Mouse (Mus musculus) liver, embryonic 13.5 days (tissue): ENCODE measurements around the gene Fuca1. TPM values are rescaled to one million over a fixed set of nuclear protein-coding genes. Genes with fewer than 3 reads are reported as not detected.

Experiments used
- ATAC-seq: fragments of 200-750 bp; cut with Nextera tagmentation; 2 replicates; pipeline ENCODE4 v1.8.0; 2017; ENCODE audit warnings: low read depth, mild to moderate bottlenecking, moderate number of reproducible peaks, moderate library complexity
- DNase-seq: peaks from one replicate; pipeline ENCODE4 v3.0.0; 2022
- H3K27ac ChIP-seq: fragments of 300-500 bp; sonication (generic); 2 replicates; pipeline ENCODE4 v1.5.1; 2015; ENCODE audit warnings: moderate library complexity, mild to moderate bottlenecking, inconsistent platforms
- H3K27me3 ChIP-seq: fragments of 300-500 bp; sonication (generic); 2 replicates; pipeline ENCODE4 v1.6.1; 2015; ENCODE audit warnings: mild to moderate bottlenecking, inconsistent platforms
- H3K36me3 ChIP-seq: fragments of 300-500 bp; sonication (generic); 2 replicates; pipeline ENCODE4 v1.6.1; 2015; ENCODE audit warnings: mild to moderate bottlenecking, inconsistent platforms
- H3K4me1 ChIP-seq: fragments of 300-500 bp; sonication (generic); replicated peaks from 2 replicates; pipeline ENCODE4 v1.6.1; 2015; ENCODE audit warnings: inconsistent platforms
- H3K4me2 ChIP-seq: fragments of 300-500 bp; sonication (generic); 2 replicates; pipeline ENCODE4 v1.6.1; 2015; ENCODE audit warnings: inconsistent platforms, mild to moderate bottlenecking, moderate library complexity
- H3K4me3 ChIP-seq: fragments of 300-500 bp; sonication (generic); replicated peaks from 2 replicates; pipeline ENCODE4 v1.5.1; 2015; ENCODE audit warnings: mild to moderate bottlenecking, inconsistent platforms
- H3K9ac ChIP-seq: fragments of 300-500 bp; sonication (generic); 2 replicates; pipeline ENCODE4 v1.6.1; 2015; ENCODE audit warnings: mild to moderate bottlenecking, inconsistent platforms
- H3K9me3 ChIP-seq: fragments of 300-500 bp; sonication (generic); replicated peaks from 2 replicates; pipeline ENCODE4 v1.6.1; 2016; ENCODE audit warnings: inconsistent platforms
- WGBS: fragments of 180-500 bp; shearing (Covaris S2); methylation state at CpG from one replicate; pipeline ENCODE4 v1.1.7; 2015; ENCODE audit not compliant: insufficient replicate concordance; 5-methylcytosine and 5-hydroxymethylcytosine counted together
- polyA plus RNA-seq: library from polyadenylated mRNA; unstranded; fragments of >200 nt; fragmentation: Nextera tagmentation; extraction: Ambion mirVana; gene quantifications from 2 replicates; pipeline ENCODE4 v1.2.1, GENCODE M21; 2015

Fuca1 gene
- 18.1 and 21.4 TPM in 2 replicates for polyA plus RNA-seq

DNA sequence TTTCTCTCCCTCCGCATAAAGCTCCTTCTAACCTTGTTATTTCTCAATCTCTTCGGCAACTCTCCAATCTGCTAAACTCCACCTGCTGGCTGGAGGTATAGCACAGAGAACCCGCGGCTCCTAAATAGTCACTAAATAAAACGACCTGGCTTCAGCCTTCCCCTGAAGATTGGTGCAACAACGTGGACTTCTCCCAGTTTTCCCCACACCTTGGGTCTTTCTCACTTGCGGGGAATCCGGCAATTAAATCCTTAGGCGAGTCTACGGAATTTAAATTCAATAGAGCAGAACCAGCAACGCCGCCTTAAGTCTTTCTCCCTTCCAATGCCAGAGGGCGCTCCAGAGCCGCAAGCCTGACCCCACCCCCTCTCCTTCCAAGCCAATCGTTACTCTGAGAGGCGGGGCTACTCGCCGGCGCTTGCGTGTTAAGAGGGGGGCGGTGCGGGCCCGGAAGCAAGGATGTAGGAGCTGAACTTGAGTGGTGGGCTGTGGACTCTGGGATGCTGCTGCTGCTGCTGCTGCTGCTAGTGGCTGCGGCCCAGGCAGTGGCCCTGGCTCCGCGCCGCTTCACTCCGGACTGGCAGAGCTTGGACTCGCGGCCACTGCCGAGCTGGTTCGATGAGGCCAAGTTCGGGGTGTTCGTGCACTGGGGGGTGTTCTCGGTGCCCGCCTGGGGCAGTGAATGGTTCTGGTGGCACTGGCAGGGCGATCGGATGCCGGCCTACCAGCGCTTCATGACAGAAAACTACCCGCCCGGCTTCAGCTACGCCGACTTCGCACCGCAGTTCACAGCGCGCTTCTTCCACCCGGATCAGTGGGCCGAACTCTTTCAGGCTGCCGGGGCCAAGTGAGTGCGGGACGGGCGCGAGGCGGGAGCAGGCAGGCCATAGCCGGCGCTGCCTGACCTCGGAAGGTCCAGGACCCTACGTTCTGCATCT is at the start of gene Fuca1:
TSS of gene Fuca1 (plus strand) at position 432 of the 938 bp plus-strand sequence.
- H3K4me3 ChIP-seq = peak within 1 kb of the TSS; percentile 85
- ATAC-seq (peak; percentile 92), DNase-seq (peak; percentile 94)
- H3K36me3 ChIP-seq = peaks cover 24% of the 10 kb centered on the region
- H3K9me3 ChIP-seq = no peaks in the 10 kb centered on the region
- WGBS = 1% methylated on average over 60 of the region's 60 CpGs
- no peaks in the 10 kb centered on the region for H3K27me3 ChIP-seq
- H3K27ac ChIP-seq = peak within 1 kb of the TSS; percentile 69
- peaks cover 22% of the 10 kb centered on the region for H3K4me1 ChIP-seq
- H3K4me2 ChIP-seq = peak within 1 kb of the TSS; percentile 79
- H3K9ac ChIP-seq = peak within 1 kb of the TSS; percentile 82

DNA sequence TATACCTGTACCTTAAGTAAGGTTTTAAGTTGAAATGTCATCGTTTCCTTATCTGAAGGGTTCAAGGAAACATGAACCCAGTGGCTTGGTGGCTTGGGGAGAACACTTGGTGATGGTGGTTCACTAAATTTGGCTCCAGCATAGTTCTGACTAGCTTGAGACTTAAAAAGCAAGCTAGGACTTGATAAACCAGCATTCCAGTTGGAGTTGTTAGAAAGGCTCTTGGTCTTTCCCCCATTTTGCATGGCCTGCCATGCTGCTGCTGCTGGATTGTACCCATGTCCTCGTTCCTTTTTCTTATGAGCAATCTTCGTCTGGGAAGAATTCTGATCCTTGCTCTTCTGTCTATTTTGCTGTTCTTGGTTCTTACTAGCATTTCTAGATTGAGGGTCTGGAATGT is 48.5 kb upstream of the Fuca1 start:
- no peak for ATAC-seq

DNA sequence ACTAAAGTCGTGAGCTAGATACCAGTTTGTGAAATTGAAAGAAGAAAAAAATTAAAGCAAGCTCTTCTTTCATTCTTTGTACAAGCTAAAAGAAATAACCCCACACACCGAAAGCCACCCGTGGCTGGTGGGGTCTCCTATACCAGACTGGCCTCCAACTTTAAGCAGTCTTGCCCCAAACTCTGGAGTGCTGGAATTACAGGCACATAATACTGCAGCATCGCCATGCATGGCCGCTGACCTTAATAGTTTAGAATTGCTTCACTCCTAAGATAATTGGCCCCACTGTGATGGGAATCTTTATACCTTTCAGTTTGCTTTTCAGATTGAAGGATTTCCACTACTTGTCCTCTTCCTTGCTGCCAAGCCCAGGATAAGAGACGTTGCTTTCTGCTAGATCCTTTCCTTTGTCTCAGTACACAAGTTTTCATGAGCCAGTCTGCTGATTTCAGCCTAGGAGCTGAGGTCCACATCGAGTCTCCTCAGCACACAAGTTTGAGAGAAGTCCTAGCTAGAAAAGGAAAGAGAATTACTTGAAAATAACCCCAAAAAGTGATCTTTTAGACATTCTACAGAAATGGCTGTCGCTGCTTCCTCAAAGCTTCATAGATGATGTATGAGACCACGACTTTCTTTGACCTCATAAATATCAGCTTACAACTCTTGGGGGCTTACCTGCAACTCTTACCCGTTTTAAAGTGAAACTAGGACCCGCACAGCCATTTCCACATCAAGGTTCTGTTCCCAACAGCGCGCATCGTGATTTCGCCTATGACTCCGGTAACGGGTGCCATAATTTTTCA is 47.7 kb upstream of the Fuca1 start:
- H3K27ac ChIP-seq = peak overlapping the region; percentile 93
- peak overlapping the region; percentile 89 for H3K4me2 ChIP-seq
- H3K4me1 ChIP-seq = peaks cover 63% of the 10 kb centered on the region
- 10% methylated on average over 17 of the region's 17 CpGs for WGBS
- no peak for ATAC-seq
- H3K9me3 ChIP-seq = no peaks in the 10 kb centered on the region
- H3K36me3 ChIP-seq = peaks cover 35% of the 10 kb centered on the region
- peak overlapping the region; percentile 76 for H3K4me3 ChIP-seq
- DNase-seq = no peak
- no peaks in the 10 kb centered on the region for H3K27me3 ChIP-seq
- peak overlapping the region; percentile 89 for H3K9ac ChIP-seq

More for the DNA sequence above, 48.5 kb upstream of the Fuca1 start:
- no peak for DNase-seq
- peak overlapping the region; percentile 89 for H3K4me2 ChIP-seq
- no peaks in the 10 kb centered on the region for H3K9me3 ChIP-seq
- H3K27me3 ChIP-seq = no peaks in the 10 kb centered on the region
- peak overlapping the region; percentile 89 for H3K9ac ChIP-seq
- peaks cover 36% of the 10 kb centered on the region for H3K36me3 ChIP-seq
- H3K27ac ChIP-seq = peak overlapping the region; percentile 40
- 32% methylated on average over 3 of the region's 3 CpGs for WGBS
- H3K4me1 ChIP-seq = peaks cover 62% of the 10 kb centered on the region
- H3K4me3 ChIP-seq = peak overlapping the region; percentile 76

GRCm38 (mm10) chr4:135873526-135874202 is 46.9 kb upstream of the Fuca1 start, which contains the start of gene Pnrc2:
Gene Pnrc2, minus strand, starts transcription at chr4:135873850.
- under 1% methylated on average over 58 of the region's 60 CpGs for WGBS
- DNase-seq = peak; percentile 86
- Histone ChIP-seq H3K4me3 (peak within 1 kb of the TSS; percentile 76), H3K36me3 (peaks cover 34% of the 10 kb centered on the region), H3K4me2 (peak within 1 kb of the TSS; percentile 89), H3K27ac (peak within 1 kb of the TSS; percentile 93), H3K4me1 (peaks cover 63% of the 10 kb centered on the region), H3K27me3 (no peaks in the 10 kb centered on the region), H3K9me3 (no peaks in the 10 kb centered on the region), H3K9ac (peak within 1 kb of the TSS; percentile 89)
- ATAC-seq = peak; percentile 94

- ATAC-seq = no peak
- Histone ChIP-seq H3K9me3 (no peaks in the 10 kb centered on the region), H3K4me3 (peak overlapping the region; percentile 76; the same call in 1 of the 2 replicates), H3K4me2 (peak overlapping the region; percentile 89), H3K27ac (peak overlapping the region; percentile 93), H3K4me1 (peaks cover 56% of the 10 kb centered on the region), H3K36me3 (peaks cover 24% of the 10 kb centered on the region), H3K27me3 (no peaks in the 10 kb centered on the region), H3K9ac (peak overlapping the region; percentile 89)
- DNase-seq = no peak
- 71% methylated on average over 10 of the region's 10 CpGs for WGBS
Measured at GRCm38 (mm10) chr4:135874564-135875535, 45.7 kb upstream of the Fuca1 start.

DNA sequence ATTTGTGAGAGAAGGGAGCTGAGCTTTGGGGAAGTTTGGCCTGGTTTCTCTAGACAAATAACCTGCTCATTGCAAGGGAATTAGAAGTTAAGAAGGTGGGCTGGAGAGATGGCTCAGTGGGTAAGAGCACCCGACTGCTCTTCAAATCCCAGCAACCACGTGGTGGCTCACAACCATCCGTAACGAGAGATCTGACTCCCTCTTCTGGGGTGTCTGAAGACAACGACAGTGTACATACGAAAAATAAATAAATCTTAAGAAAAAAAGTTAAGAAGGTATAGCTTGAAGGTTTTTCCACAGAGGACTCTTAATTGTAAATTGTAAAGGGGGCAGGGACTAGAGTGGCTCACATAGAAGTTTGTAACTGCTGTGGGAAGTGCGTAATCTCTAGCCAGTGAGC is 45.0 kb upstream of the Fuca1 start:
- Histone ChIP-seq H3K9me3 (no peaks in the 10 kb centered on the region), H3K36me3 (peaks cover 20% of the 10 kb centered on the region), H3K27me3 (no peaks in the 10 kb centered on the region), H3K9ac (peak overlapping the region; percentile 62), H3K4me2 (peak overlapping the region; percentile 89), H3K4me3 (peak overlapping the region; percentile 50), H3K27ac (peak overlapping the region; percentile 93), H3K4me1 (peaks cover 53% of the 10 kb centered on the region)
- ATAC-seq = no peak
- DNase-seq = no peak
- WGBS = 26% methylated on average over 7 of the region's 7 CpGs

DNA sequence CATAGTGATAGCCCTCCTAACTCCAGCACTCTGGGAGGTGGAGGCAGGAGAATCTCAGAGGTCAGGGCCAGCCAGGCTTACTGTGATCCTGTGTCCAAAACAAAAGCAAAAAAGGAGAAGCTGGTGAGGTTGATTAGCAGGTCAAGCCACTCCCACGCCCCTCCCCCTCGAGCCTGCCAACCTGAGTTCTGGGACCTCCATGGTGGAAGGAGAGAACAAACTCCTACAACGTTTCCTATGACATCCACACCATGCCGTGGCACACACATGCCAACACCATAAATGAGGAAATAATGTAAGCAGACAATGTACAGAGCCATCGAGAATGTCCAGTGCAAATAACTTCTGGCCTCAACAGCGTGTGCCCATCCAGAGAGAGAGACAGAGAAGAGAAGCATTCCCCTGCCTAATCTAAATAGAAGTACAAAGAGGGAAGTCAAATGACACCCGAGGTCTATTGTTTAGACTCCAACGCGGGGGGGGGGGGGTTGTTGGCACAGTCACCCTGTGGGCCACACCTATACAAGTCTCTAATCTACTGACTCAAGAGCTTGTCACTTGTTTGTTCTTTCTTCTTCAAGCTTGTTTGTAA is 44.4 kb upstream of the Fuca1 start:
- Histone ChIP-seq H3K36me3 (peaks cover 16% of the 10 kb centered on the region), H3K9ac (peak overlapping the region; percentile 62), H3K9me3 (no peaks in the 10 kb centered on the region), H3K27me3 (no peaks in the 10 kb centered on the region), H3K4me3 (peak overlapping the region; percentile 50), H3K4me2 (peak overlapping the region; percentile 89), H3K27ac (peak overlapping the region; percentile 93), H3K4me1 (peaks cover 48% of the 10 kb centered on the region)
- peak; percentile 66 for DNase-seq
- under 1% methylated on average over 9 of the region's 9 CpGs for WGBS
- peak; percentile 16; the same call in 1 of the 2 replicates for ATAC-seq

GRCm38 (mm10) chr4:135876583-135877020 is 43.9 kb upstream of the Fuca1 start:
- 1% methylated on average over 16 of the region's 16 CpGs for WGBS
- peak overlapping the region; percentile 62 for H3K9ac ChIP-seq
- H3K27me3 ChIP-seq = no peaks in the 10 kb centered on the region
- no peaks in the 10 kb centered on the region for H3K9me3 ChIP-seq
- DNase-seq = peak; percentile 55
- peak overlapping the region; percentile 50 for H3K4me3 ChIP-seq
- H3K27ac ChIP-seq = peak overlapping the region; percentile 93
- H3K4me1 ChIP-seq = peaks cover 45% of the 10 kb centered on the region
- peaks cover 13% of the 10 kb centered on the region for H3K36me3 ChIP-seq
- peak overlapping the region; percentile 89 for H3K4me2 ChIP-seq
- ATAC-seq = no peak

GRCm38 (mm10) chr4:135877742-135878141 is 42.8 kb upstream of the Fuca1 start:
- H3K4me2 ChIP-seq = no peak overlapping the region
- WGBS = 57% methylated on average over 2 of the region's 2 CpGs
- no peaks in the 10 kb centered on the region for H3K27me3 ChIP-seq
- ATAC-seq (no peak), DNase-seq (no peak)
- H3K36me3 ChIP-seq = peaks cover 1% of the 10 kb centered on the region
- H3K4me1 ChIP-seq = peaks cover 34% of the 10 kb centered on the region
- H3K9ac ChIP-seq = no peak overlapping the region
- H3K9me3 ChIP-seq = no peaks in the 10 kb centered on the region
- H3K4me3 ChIP-seq = no peak overlapping the region
- H3K27ac ChIP-seq = no peak overlapping the region
